Mouse (Mus musculus): Measurements from ENCODE around the gene Hspg2. TPM values are rescaled to one million over a fixed set of nuclear protein-coding genes. Genes with fewer than 3 reads are reported as not detected.

The Hspg2 gene
- polyA plus RNA-seq, 1 experiment: 0.26 TPM

GRCm38 (mm10) chr4:137447363-137448196 is 21.0 kb upstream of the Hspg2 start:
- Histone ChIP-seq H3K4me3 (replicated peaks) (no peak overlapping the region), H3K36me3 (ENCODE audit: control insufficient read depth) (no peaks in the 10 kb centered on the region), H3K9me3 (ENCODE audit: control insufficient read depth, low read length) (no peaks in the 10 kb centered on the region), H3K27me3 (ENCODE audit: control insufficient read depth) (no peaks in the 10 kb centered on the region), H3K4me1 (ENCODE audit: control insufficient read depth) (peaks cover 47% of the 10 kb centered on the region)
- TF ChIP-seq TAL1 (IDR thresholded peaks at IDR 0.05; ENCODE audit: low read length) (no peak), GATA1 (IDR thresholded peaks at IDR 0.05; ENCODE audit: low read length) (no peak)

- Histone ChIP-seq H3K27me3 (ENCODE audit: control insufficient read depth) (no peaks in the 10 kb centered on the region), H3K36me3 (ENCODE audit: control insufficient read depth) (no peaks in the 10 kb centered on the region), H3K4me1 (ENCODE audit: control insufficient read depth) (peaks cover 47% of the 10 kb centered on the region), H3K9me3 (ENCODE audit: control insufficient read depth, low read length) (no peaks in the 10 kb centered on the region), H3K4me3 (replicated peaks) (no peak overlapping the region)
- TF ChIP-seq TAL1 (IDR thresholded peaks at IDR 0.05; ENCODE audit: low read length) (no peak), GATA1 (IDR thresholded peaks at IDR 0.05; ENCODE audit: low read length) (no peak)
Measured at GRCm38 (mm10) chr4:137448197-137448596, 20.4 kb upstream of the Hspg2 start.

- H3K27me3 ChIP-seq (ENCODE audit: control insufficient read depth): no peaks in the 10 kb centered on the region
- peaks cover 49% of the 10 kb centered on the region for H3K4me1 ChIP-seq (ENCODE audit: control insufficient read depth)
- H3K4me3 ChIP-seq (replicated peaks): no peak overlapping the region
- TF ChIP-seq GATA1 (IDR thresholded peaks at IDR 0.05; ENCODE audit: low read length) (no peak), TAL1 (IDR thresholded peaks at IDR 0.05; ENCODE audit: low read length) (no peak)
- no peaks in the 10 kb centered on the region for H3K9me3 ChIP-seq (ENCODE audit: control insufficient read depth, low read length)
- H3K36me3 ChIP-seq (ENCODE audit: control insufficient read depth): no peaks in the 10 kb centered on the region
Measured at GRCm38 (mm10) chr4:137448641-137449040, 19.9 kb upstream of the Hspg2 start.

GRCm38 (mm10) chr4:137449132-137449531 is 19.4 kb upstream of the Hspg2 start:
- H3K4me3 ChIP-seq (replicated peaks): no peak overlapping the region
- H3K27me3 ChIP-seq (ENCODE audit: control insufficient read depth): no peaks in the 10 kb centered on the region
- no peaks in the 10 kb centered on the region for H3K36me3 ChIP-seq (ENCODE audit: control insufficient read depth)
- peaks cover 46% of the 10 kb centered on the region for H3K4me1 ChIP-seq (ENCODE audit: control insufficient read depth)
- TF ChIP-seq GATA1 (IDR thresholded peaks at IDR 0.05; ENCODE audit: low read length): no peak
- TF ChIP-seq TAL1 (IDR thresholded peaks at IDR 0.05; ENCODE audit: low read length): no peak
- no peaks in the 10 kb centered on the region for H3K9me3 ChIP-seq (ENCODE audit: control insufficient read depth, low read length)

GRCm38 (mm10) chr4:137449715-137450114 is 18.9 kb upstream of the Hspg2 start:
- Histone ChIP-seq H3K9me3 (ENCODE audit: control insufficient read depth, low read length) (no peaks in the 10 kb centered on the region), H3K27me3 (ENCODE audit: control insufficient read depth) (no peaks in the 10 kb centered on the region), H3K36me3 (ENCODE audit: control insufficient read depth) (no peaks in the 10 kb centered on the region), H3K4me3 (replicated peaks) (no peak overlapping the region), H3K4me1 (ENCODE audit: control insufficient read depth) (peaks cover 46% of the 10 kb centered on the region)
- TF ChIP-seq TAL1 (IDR thresholded peaks at IDR 0.05; ENCODE audit: low read length) (no peak), GATA1 (IDR thresholded peaks at IDR 0.05; ENCODE audit: low read length) (no peak)

- no peaks in the 10 kb centered on the region for H3K27me3 ChIP-seq (ENCODE audit: control insufficient read depth)
- peaks cover 43% of the 10 kb centered on the region for H3K4me1 ChIP-seq (ENCODE audit: control insufficient read depth)
- H3K4me3 ChIP-seq (replicated peaks): no peak overlapping the region
- no peaks in the 10 kb centered on the region for H3K9me3 ChIP-seq (ENCODE audit: control insufficient read depth, low read length)
- H3K36me3 ChIP-seq (ENCODE audit: control insufficient read depth): no peaks in the 10 kb centered on the region
- TF ChIP-seq TAL1 (IDR thresholded peaks at IDR 0.05; ENCODE audit: low read length): no peak
- no peak for TF ChIP-seq GATA1 (IDR thresholded peaks at IDR 0.05; ENCODE audit: low read length)
Measured at GRCm38 (mm10) chr4:137452190-137452589, 16.4 kb upstream of the Hspg2 start.

GRCm38 (mm10) chr4:137453234-137453767 is 15.3 kb upstream of the Hspg2 start, which contains the start of gene 1700013G24Rik:
1700013G24Rik (plus strand) TSS chr4:137453284.
- TF ChIP-seq GATA1 (IDR thresholded peaks at IDR 0.05; ENCODE audit: low read length): no peak
- H3K9me3 ChIP-seq (ENCODE audit: control insufficient read depth, low read length): no peaks in the 10 kb centered on the region
- H3K4me3 ChIP-seq (replicated peaks): no peak within 1 kb of the TSS
- no peaks in the 10 kb centered on the region for H3K27me3 ChIP-seq (ENCODE audit: control insufficient read depth)
- peaks cover 35% of the 10 kb centered on the region for H3K4me1 ChIP-seq (ENCODE audit: control insufficient read depth)
- H3K36me3 ChIP-seq (ENCODE audit: control insufficient read depth): no peaks in the 10 kb centered on the region

GRCm38 (mm10) chr4:137454582-137454981 is 14.0 kb upstream of the Hspg2 start:
- Histone ChIP-seq H3K4me3 (replicated peaks) (no peak overlapping the region), H3K27me3 (ENCODE audit: control insufficient read depth) (no peaks in the 10 kb centered on the region), H3K4me1 (ENCODE audit: control insufficient read depth) (peaks cover 22% of the 10 kb centered on the region), H3K36me3 (ENCODE audit: control insufficient read depth) (no peaks in the 10 kb centered on the region), H3K9me3 (ENCODE audit: control insufficient read depth, low read length) (no peaks in the 10 kb centered on the region)
- TF ChIP-seq GATA1 (IDR thresholded peaks at IDR 0.05; ENCODE audit: low read length) (no peak), TAL1 (IDR thresholded peaks at IDR 0.05; ENCODE audit: low read length) (no peak)

GRCm38 (mm10) chr4:137456581-137456980 is 12.0 kb upstream of the Hspg2 start:
- Histone ChIP-seq H3K4me1 (ENCODE audit: control insufficient read depth) (peaks cover 14% of the 10 kb centered on the region), H3K27me3 (ENCODE audit: control insufficient read depth) (no peaks in the 10 kb centered on the region), H3K4me3 (replicated peaks) (no peak overlapping the region), H3K9me3 (ENCODE audit: control insufficient read depth, low read length) (no peaks in the 10 kb centered on the region), H3K36me3 (ENCODE audit: control insufficient read depth) (no peaks in the 10 kb centered on the region)
- no peak for TF ChIP-seq GATA1 (IDR thresholded peaks at IDR 0.05; ENCODE audit: low read length)
- TF ChIP-seq TAL1 (IDR thresholded peaks at IDR 0.05; ENCODE audit: low read length): no peak
